Mouse (Mus musculus) ovary, adult 18-20 months (tissue): ENCODE measurements around the gene Ky.

Experiments used
- DNase-seq: peaks from one replicate; pipeline ENCODE4 v3.0.0; 2022; ENCODE audit warnings: low spot score, mixed read lengths

Gene Ky

DNA sequence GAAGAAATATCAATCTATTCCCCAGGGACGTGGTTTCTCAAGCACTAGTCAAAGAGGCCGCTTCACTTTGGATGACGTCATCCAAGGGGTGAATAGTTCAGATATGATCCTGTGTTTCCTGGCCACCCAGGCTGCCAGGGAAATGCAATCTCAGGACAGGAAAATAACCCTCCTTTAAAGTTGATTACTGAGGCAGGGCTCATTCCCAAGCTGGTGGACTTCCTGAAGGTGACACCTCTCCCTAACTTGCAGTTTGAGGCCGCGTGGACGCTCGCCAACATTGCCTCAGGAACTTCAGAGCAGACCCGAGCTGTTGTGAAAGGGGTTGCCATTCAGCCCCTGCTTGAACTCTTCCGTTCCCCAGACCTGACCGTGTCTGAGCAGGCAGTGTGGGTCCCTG is 46.2 kb downstream of the Ky start:
- DNase-seq = no peak

DNA sequence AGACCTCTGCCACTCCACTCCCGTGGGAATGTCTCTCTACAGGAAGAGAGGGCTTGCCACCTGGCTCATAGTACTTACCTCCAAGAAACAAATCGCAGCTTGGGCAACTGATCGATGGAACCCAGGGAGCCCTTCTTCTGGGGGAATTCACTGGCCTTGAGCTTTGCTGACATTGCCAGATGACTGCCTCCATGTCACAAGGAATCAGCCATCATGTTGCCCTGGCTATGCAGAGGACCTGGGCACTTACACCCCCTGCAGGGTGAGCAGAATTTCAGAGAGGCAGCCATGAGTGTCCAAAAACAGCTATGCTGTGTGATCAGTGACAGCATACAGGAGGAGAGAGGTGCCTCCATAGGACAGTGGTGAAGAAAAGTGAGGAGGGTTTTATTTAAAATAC is 48.2 kb downstream of the Ky start:
- DNase-seq = no peak

DNA sequence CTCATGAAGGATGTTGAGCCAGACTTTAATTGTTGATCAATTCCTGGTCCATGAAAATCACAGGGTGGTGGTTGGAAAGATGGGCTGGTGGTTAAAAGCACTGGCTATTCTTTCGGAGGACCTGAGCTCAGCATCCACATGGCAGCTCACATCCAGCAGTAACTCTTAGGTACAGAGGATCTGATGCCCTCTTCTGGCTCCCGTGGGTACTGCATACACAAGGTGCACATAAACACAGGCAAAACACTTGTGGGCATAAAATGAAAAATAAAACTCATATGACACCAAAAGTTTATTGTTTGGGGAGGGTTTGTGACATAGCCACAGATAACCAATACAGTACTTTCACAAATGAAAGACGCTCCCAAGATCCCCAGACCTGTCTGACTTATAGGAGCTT is 52.9 kb downstream of the Ky start:
- DNase-seq = no peak

DNA sequence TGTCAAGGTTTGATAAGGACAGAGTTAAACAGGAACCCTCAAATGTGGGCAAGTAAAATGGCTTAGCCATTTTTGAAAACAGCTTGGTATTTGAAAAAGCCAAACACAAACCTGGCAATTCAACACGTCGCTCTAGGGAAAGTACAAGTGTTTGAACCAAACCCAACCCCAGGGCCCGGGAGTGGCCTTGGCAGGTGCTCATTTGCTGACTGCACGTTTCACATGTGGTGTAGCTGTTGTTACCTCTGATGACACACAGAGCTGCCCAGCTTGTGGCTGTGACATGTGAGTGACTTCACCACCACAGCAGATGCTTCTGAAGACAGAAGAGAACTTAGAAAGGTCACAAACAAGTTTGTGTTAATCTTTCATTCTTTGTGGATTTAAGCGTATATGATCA is 67.3 kb downstream of the Ky start:
- no peak for DNase-seq

DNA sequence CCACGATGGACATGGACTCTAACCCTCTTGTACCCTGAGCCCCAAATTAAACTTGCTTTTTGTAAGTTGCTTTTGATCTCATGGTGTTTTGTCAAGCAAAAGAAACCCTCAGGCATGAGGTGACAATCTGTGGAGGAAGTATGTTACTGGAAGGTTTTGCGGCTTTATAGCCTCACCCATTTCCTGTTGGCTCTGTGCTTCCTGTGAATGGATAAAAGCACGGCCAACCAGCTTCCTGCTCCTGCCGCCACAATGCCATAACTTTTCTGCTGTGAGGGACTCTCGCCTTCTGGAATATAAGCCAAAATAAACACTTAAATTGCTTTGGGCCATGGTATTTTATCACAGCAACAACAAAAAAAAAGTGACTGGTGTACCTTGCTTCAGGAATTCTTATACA is 71.9 kb downstream of the Ky start:
- no peak for DNase-seq

DNA sequence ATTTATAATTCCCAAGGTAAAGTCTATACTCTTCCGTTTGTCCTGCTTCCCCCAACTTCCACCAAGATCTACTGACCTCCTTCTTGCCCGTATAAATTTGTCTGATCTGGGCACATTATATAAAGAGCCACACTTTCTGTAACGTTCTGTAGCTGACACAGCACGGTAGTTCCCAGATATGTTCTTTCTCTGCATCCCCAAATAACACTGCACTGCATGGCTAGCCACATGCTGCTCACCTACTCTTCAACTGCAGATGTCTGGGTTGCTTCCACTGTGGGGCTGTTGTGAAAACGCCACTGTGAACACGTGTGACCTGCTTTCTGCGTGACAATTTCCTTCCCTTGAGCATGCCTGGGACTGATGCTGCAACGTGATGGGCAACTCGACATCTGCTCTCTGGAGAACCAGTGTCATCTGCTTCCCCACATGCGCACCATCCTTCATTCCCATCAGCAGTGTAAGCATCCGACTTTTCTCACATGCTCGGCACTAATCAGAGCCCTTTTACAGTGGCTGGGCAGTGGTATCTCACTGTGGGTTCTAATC is 76.4 kb downstream of the Ky start:
- DNase-seq = no peak

DNA sequence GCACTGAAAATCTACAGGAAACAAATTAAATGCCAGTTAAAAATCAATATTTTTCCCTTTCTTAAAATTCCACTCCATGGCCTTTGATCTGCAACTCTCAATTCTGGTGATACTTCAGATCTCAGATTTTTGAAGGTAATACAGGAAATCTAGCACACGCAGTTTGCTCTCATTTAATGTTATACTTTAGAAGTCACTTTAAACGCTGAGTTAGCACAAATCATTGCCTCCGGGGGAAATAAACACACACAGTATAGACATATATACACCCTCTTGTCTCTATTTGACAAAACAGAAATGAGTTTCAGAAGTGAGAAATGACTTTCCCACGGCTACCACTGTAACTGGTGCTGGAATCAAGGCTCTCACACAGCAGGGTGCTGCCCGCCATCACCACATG is 81.8 kb downstream of the Ky start:
- no peak for DNase-seq

DNA sequence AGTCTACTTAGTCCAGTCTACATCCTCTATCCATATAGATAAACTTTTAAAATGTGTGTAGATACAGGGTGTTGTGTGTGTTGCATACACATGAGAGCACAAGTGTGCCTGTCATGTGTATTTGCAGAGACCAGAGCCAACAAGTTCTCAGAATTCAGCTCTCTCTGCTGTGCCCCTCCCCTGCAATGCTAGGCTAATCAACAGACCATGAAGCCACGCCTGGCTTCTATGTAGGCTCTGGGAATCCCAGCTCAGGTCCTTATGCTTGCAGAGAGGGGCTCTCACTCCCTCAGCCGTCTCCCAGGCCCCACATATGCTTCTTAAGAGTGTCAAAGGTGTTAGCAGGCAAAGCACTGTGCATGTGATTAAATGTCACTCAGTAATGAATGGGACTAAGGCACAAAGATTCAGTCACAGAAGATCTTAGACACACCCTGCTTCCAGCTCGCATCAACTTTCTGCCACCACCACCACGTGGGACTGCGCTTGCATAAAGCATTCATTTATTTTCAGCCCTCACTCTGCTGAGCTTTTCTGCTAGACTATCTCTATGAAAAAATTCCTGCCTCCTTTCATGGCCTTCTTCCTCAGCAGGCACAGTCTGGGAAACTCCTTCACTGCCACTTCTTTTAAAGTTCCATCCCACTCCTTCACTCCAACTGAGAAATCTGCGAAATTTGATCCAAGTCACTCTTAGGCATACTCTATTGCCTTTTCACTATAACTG is 89.3 kb downstream of the Ky start:
- DNase-seq = no peak
